Mouse (Mus musculus): ENCODE data around the gene Hpca. TPM values are rescaled to one million over a fixed set of nuclear protein-coding genes. Genes with fewer than 3 reads are reported as not detected.

Hpca gene
- polyA plus RNA-seq (2012; rRNA removed) = 0.46 and 0.55 TPM in 2 replicates

GRCm38 (mm10) chr4:129121569-129122086, at the start of gene Hpca:
TSS of gene Hpca (minus strand) at chr4:129122036.
- DNase-seq (ENCODE audit: low spot score) = no peak

DNA sequence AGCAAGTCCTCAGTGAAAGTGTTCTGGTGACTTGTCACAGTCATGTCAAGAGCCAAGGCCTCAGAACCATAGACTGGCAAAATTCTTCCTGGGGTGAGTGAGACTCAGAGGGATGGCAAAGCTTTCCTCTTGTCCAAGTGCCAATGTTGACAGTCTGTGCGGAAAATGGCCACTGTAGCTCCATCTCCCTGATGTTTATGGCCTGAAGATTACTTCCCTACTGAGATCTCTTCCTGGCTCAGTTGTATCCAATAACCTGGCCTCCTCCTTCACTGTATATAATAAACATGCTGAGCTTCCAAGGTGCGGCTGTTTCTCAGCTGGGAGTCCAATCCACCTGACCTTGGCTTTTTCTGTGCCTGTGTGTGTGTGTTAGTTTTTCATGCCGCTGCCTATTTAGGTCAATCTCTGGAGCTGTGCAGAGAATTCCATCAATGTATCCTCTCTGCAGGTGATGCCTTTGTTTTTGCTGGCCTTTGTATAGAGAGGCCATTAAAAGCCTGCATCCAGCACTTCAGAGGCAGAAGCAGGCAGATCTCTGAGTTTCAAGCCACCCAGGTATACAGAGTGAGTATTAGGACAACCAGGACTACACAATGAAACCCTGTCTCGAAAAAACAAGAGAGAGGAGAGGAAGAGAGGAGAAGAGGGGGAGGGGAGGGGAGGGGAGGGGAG, 39.9 kb upstream of the Hpca start:
- no peak for DNase-seq (ENCODE audit: low spot score)

- DNase-seq (ENCODE audit: low spot score) = no peak
Measured at GRCm38 (mm10) chr4:129161076-129161475, 39.2 kb upstream of the Hpca start.

DNA sequence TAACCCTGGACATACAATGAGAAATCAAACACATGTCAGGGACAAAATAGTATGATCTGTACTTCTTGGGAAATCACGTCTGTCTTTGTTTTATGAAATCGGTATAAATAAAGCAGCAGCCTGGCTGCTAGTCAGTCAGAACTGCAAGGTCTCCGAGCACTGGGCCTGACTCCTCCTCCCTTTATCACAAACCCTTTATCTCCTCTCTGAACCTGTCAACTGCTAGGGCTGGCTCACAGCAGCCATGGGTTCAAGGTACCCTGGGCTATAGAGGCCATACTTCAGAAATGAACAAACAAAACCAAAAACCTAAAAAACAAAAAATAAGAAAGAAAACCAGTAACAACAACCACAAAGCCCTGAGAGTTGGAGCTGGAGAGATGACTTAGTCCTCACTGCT, 36.7 kb upstream of the Hpca start:
- no peak for DNase-seq (ENCODE audit: low spot score)

- DNase-seq (ENCODE audit: low spot score) = no peak
Measured at GRCm38 (mm10) chr4:129157541-129157940, 35.7 kb upstream of the Hpca start.

DNA sequence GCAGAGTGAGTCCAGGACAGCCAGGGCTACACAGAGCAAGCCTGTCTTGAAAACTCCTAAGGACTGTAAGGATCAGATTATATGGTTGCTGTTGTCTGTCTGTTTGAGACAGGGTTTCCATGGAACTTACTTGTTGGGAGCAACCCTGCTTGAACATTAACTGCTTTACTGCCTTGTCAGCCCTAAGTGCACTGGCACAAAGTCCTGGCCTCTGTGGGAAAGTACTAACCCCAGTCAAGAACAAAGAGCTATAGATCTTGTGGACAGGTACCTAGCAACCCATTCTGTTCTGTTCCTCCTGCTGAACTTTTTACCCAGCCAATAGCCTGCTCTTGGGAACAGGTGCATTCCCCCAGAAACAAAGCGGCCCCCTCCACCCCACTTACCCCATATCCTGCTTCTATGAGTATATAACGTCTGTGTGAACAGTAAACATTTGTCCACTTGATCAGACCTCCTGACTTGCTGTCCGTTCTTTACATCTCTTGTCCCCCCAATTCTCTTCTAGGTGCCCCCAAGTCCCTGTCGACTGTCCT, 29.5 kb upstream of the Hpca start:
- no peak for DNase-seq (ENCODE audit: low spot score)

- no peak for DNase-seq (ENCODE audit: low spot score)
Measured at GRCm38 (mm10) chr4:129149321-129149720, 27.5 kb upstream of the Hpca start.

DNA sequence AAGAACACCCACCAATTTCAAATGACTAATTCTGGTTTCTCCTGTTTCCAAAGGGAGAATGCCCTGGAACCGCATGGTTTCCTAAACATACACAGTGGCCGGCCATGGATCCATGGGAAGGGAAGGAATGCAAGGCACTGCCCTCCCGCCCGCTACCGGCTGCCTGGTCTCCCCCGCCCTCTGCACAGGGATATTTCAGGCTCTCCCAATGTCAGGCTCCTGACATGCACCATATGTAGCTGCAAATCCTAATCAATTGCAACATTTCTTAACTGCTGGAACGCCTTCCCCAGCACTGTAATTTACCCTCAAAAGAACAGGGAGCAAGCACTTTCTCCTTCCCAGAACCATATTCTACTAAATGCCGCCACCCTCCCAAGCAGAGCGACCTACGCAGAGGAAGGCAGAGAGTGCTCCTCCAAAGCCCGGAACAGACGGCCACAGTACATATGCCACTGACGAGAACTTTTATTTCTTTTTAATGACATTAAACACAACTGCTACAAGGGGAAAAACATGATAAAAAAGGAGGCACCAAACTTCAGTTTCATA, 25.8 kb upstream of the Hpca start:
- DNase-seq (ENCODE audit: low spot score) = no peak

- DNase-seq (ENCODE audit: low spot score) = no peak
Measured at GRCm38 (mm10) chr4:129146392-129146791, 24.6 kb upstream of the Hpca start.

DNA sequence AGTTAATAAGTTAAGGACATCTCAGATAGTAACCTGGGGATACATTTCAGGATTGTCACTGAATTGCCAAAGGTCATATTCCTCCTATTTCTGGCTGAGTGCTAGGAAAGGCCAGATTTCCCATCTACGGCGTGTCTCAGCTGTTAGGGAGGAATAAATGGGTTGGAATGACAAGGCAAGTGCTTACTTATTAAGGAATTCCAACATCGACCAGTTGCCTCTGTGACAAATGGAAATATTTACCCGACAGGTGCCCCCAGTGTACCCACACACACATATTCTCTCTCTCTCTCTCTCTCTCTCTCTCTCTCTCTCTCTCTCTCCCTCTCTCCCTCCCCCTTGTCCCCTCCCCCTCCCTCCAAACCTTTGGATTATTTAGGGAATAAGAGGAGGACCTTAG, 24.1 kb upstream of the Hpca start:
- no peak for DNase-seq (ENCODE audit: low spot score)

DNA sequence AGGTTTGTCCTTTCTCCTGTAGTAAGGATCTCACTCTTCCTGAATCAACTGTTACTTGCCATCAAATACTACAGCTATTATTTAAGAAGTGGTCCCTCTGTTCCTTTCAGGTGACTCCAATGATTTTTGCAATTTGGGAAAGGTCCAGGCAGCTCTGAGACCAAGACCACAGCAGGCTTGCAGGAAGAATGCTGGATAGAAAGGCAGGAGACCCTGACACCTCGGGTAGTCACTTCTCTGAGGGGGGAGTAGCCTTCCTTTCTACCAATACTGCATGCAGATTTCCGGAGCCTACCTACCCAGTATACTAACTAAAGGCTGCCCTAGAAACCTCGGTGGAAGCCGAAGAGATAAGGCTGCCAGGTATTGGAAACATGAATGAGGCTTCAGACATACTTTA, 23.6 kb upstream of the Hpca start:
- DNase-seq (ENCODE audit: low spot score) = no peak

DNA sequence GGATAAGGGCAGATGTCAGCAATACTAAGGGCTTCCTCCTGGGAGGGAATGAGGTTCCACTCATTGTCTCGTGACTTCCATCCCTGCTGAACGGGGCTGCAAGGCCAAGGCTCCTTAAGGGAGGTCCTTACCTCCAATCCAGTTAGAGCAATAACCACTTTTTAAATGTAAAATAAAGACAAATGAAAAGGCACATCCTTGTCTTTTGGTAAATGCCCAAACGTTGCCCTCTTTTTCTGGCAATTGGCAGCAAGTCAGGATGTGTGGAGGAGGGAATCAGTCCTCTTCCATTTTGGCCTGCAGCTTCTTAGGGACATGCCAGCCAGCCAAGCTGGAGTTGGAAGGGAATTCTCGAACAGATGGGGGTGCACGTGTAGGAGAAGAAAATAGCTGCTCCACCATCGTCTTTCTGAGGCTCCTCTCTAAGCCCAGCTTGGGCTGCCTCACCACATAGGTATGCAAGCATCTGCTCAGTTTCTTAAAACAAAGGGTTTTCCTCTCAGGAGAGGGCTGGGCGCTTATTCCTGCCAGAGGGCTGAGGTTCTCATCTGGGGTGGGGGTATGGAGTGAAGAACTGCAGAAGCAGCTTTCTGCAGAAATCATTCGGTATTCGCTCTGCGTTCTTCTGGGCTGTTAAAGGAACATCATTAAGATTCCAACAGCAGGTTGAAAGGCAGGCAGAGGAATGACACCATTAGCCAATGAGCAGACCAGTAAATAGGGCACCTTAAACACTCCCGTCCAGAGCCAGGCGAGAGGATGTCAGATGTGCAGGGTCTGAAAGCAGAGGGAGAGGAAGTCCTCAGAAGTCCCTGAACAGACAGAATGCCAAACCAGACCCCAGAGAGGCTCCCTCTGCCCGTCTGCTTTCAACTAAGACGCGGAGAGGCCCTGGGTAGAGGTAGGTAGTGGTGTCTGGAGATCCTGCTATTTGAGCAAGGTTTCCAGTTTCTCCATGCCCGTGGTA, 22.8 kb upstream of the Hpca start:
- DNase-seq (ENCODE audit: low spot score) = no peak

GRCm38 (mm10) chr4:129143509-129143908, 21.7 kb upstream of the Hpca start:
- no peak for DNase-seq (ENCODE audit: low spot score)

DNA sequence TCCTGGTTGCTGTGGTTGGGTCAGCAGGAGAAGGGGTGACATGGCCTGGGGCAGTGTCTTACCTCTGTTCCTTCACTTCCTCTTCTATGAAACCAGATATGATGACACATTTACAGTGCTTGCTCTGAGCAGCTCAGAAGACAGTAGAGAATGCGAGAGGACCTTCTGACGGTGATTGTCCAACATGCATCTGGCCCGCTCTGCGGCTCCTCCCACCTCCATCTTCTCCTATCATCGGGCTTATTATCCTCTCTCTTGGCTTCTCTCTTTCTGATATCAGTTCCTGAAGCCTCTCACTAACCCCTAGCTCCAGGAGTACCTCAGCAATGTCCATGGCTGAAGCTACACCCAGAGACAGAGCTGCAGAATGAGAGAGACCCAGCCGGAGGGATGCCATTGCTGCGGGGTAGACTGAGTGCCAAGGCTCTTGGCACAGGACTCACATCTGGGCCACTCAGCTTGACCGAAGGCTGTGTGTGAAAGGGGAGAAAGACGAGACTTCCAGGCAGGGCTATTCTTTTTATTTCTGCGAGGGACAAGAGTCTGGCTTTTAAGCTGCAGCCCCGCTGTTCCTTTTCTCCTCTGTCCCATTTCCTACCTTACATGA, 20.7 kb upstream of the Hpca start:
- no peak for DNase-seq (ENCODE audit: low spot score)

DNA sequence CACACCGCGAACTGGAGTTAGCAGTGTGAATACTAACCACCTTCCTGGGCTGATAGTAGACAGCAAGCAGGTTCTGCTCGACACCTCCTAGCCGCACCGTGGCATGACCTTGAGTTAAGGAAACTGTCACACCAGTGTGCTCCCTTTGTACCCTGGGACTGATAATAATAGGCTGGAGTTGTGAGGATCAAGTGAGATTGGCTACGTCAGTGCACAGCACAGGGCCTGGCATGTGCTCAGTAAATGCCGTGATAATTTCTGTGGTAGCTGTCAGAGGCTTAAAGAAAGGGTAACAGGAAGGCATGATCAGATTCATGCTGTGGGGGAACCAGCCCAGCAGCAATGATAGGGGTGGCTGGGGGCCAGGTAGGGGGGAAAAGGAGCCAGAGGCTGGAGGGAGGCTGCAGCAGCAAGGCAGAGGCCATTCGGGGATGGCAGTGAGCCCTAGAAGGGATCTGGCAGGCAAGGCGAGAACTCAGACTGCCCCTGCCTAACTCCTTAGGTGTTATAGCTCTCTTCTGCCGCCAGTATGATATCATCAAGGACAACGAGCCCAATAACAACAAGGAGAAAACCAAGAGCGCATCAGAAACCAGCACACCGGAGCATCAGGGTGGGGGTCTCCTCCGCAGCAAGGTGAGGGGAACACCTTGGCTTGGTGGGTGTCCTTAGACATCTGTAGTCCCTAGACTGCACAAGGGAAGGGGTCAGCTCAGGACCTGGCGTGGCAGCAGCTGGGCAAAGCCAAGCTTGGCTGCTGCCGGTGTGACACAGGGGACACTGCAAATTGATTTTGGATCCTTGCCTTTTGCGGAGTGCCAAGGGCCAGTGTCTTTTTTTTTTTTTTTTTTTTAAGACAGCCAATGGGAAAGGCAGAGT, 20.0 kb upstream of the Hpca start:
- no peak for DNase-seq (ENCODE audit: low spot score)

GRCm38 (mm10) chr4:129140808-129141207, 19.0 kb upstream of the Hpca start:
- no peak for DNase-seq (ENCODE audit: low spot score)

DNA sequence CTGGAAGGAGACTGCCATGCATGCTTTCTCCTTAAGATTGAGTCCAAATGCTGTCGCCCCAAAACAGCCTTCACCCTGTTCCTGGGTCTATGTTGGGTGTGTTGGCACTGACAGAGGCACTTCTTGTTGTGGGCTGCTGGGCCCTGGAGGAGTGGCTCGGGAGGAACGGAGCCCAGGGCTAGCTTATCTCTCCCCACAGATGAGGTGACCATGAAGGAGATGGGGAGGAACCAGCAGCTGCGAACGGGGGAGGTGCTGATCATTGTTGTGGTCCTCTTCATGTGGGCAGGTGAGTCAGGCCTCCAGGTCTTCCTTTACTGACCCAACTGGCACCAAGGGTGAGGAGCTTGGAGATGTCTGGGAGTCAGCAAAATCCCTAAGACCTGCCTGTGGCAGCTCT, 17.8 kb upstream of the Hpca start:
- DNase-seq (ENCODE audit: low spot score) = no peak

DNA sequence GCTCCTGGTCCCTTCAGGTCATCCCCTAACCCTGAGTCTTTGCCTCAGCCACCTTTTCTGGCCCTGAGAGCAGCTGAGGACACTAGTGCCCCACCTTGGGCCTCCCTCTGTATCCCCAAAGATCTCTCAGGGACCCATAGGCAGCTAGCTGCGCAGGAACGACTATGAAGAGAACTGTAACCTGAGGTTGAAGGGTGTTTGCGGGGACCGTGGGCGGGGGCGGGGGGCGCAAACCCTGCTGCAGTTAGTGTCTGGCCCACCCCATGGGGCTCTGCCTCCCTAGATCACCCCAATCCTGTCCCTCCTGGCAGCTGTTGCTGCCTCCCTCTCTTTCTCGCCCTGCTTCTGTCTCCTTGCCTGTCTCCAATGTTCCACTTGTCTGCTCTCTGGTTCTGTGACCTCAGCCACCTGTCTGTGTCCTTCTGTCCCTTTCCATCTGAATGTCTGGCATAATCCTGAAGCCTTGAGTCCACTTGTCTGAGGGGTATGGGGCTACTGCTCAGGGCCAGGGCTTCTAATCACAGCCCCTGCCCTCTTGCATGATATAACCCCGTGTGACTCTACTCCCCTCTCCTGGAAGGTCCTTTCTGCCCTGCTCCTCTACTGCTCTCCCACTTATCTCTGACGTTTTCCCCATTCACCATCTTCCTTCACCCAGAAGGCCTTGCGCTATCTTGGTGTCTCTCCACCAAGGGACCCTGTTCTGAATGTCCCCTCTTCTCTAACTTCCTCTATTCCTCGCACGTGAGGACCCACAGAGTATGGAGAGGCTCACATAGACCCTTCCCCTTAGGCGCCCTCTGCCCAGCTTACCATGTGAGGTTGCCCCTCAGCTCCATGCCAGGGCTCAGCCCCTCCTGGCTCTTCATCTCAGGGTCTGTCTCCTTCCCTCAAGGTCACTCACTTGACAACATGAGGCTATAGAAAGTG, 15.8 kb upstream of the Hpca start:
- no peak for DNase-seq (ENCODE audit: low spot score)

DNA sequence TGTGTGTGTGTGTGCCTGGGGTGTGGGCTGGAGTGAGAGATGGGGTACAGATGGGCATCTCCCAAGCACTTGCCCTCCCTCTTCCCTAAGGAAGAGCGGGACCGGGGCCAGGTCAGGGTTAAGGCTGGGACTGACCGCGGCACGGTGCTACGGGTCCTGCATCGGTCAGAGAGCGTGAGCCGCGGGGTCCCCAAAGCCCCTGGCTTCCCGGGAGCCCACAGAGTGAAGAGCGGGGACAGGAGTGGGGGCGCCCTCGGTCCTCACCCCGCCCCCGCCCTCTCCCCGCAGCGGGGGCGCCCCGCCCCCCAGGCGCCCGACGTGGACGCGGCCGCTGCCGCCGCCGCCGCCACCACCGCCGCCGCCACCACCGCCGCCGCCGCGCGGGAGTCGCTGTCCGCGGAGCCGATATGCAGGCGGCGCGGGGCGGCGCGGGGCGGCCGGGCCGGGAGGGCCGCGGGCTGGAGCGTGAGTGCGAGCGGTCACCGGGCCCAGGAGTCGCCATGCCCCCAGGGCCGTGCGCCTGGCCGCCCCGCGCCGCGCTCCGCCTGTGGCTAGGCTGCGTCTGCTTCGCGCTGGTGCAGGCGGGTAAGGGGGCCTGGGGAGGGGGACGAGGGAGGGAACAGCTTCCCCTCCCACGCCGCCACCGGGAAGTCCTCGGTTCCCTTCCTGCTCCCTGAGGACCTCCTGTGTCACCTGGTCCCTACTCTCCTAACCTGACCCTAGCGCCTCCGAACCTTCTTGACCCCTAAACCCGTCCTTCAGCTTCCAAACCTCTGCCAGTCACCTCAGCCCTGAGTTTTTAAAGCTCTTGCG, 14.9 kb upstream of the Hpca start, which contains the start of gene Fndc5:
Gene Fndc5, plus strand, starts transcription at position 421 of the 813 bp plus-strand sequence.
- no peak for DNase-seq (ENCODE audit: low spot score)

All from urinary bladder, adult 2 months (tissue).